18 mouse cellular contexts compared by ENCODE assay signal in the genomic region with DNA sequence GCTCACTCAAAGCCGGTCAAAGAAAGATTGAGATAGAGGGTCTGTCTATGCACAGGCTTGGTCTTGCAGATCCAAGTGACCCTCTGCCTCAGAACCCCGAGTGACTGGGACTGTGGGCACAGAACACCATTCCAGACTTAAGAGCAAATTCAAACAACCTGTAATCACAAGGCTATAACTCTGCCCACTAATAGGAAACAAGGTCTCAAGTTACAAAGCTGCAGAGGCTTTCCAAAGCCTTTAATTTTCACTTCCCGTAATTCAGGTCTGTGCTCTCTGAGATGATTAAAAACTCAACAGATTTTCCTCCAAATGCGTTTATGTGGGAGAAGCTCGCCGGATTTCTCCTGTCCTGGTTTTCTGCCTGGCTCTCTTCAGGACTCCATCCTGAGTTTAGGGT. TPM values are rescaled to one million over a fixed set of nuclear protein-coding genes. Genes with fewer than 3 reads are reported as not detected.
DNase-seq lines count a peak whose midpoint lies in the region; ATAC-seq and TF ChIP-seq lines count a peak whose summit lies in the region.
"Had no signal": no experiment of that assay in that cellular context is flagged by ENCODE, and none has a peak within 500 bp of the region (broad histone marks: within the 10 kb centered on the region; RNA-seq: fewer than 3 reads in every experiment).

No protein-coding gene starts in this region.

- no peaks in the 10 kb centered on the region for H3K9me3 ChIP-seq in lung, postnatal 0 days (ENCODE audit: low read length)
- H3K9me3 ChIP-seq: hindbrain, embryonic 10.5 days; midbrain, embryonic 13.5 days; neural tube, embryonic 13.5 days had no signal

- TF ChIP-seq CTCF in kidney, adult 2 months (conservative IDR thresholded peaks at IDR 0.05; ENCODE audit: insufficient read depth, insufficient read length, low read depth, low read length): no peak
- no peak for TF ChIP-seq CTCF in lung, postnatal 0 days (IDR thresholded peaks at IDR 0.05)

- no peak for ATAC-seq in lung, postnatal 0 days
- no peak for ATAC-seq in CD4-positive, CD25-positive, alpha-beta regulatory T cell, adult 4 months
- ATAC-seq: midbrain, embryonic 13.5 days had no signal

- no peaks in the 10 kb centered on the region for H3K79me2 ChIP-seq in myocyte (ENCODE audit: control insufficient read depth, insufficient read depth)

- TF ChIP-seq EP300 in lung, postnatal 0 days (IDR thresholded peaks at IDR 0.05): no peak

- no peak overlapping the region for H3K4me2 ChIP-seq in lung, postnatal 0 days (replicated peaks; ENCODE audit: low read depth, low read length)
- no peak overlapping the region for H3K4me2 ChIP-seq in myocyte (ENCODE audit: low read depth)
- H3K4me2 ChIP-seq: liver, embryonic 11.5 days; lung, embryonic 14.5 days; midbrain, embryonic 13.5 days; neural tube, embryonic 13.5 days had no signal

- no peak overlapping the region for H3K9ac ChIP-seq in lung, postnatal 0 days (replicated peaks; ENCODE audit: low read depth)
- H3K9ac ChIP-seq: lung, embryonic 14.5 days; midbrain, embryonic 13.5 days; neural tube, embryonic 13.5 days had no signal

- H3K4me1 ChIP-seq in kidney, adult 2 months (ENCODE audit: control insufficient read depth, insufficient read depth, low read length): peaks cover 22% of the 10 kb centered on the region; the same call in 1 of the 2 replicates
- no peaks in the 10 kb centered on the region for H3K4me1 ChIP-seq in lung, postnatal 0 days (ENCODE audit: insufficient read depth, low read depth, low read length)
- H3K4me1 ChIP-seq: hindbrain, embryonic 10.5 days; midbrain, embryonic 13.5 days; neural tube, embryonic 13.5 days had no signal

- H3K36me3 ChIP-seq in kidney, adult 2 months (ENCODE audit: control insufficient read depth, insufficient read depth, low read length): no peaks in the 10 kb centered on the region
- H3K36me3 ChIP-seq in lung, postnatal 0 days (ENCODE audit: insufficient read depth, low read length): no peaks in the 10 kb centered on the region
- H3K36me3 ChIP-seq in myocyte (ENCODE audit: control insufficient read depth, insufficient read depth): no peaks in the 10 kb centered on the region
- H3K36me3 ChIP-seq: hindbrain, embryonic 10.5 days; midbrain, embryonic 13.5 days; neural tube, embryonic 13.5 days had no signal

- no peak for DNase-seq in kidney, adult 2 months
- no peak for DNase-seq in kidney, postnatal 4 days
- DNase-seq in lung, postnatal 0 days (ENCODE audit: low spot score): no peak
- no peak for DNase-seq in lung, postnatal 14 days
- peak; percentile 49 for DNase-seq in hindlimb bud, embryonic 11.5 days (ENCODE audit: extremely low spot score, low read depth, low spot score)
- no peak for DNase-seq in adrenal gland, adult 18-20 months (ENCODE audit: low spot score in 2 of 2)
- DNase-seq: adrenal gland, adult 8-10 months; cerebellum, adult 8-10 months; gastrocnemius, adult 2 months; lung, embryonic 14.5 days; right cerebral cortex, adult 18-20 months; thymus, postnatal 14 days had no signal

- peak overlapping the region; percentile 63; the same call in 1 of the 2 replicates for H3K27ac ChIP-seq in kidney, adult 2 months (ENCODE audit: insufficient read depth, low read depth, low read length)
- H3K27ac ChIP-seq in lung, postnatal 0 days (ENCODE audit: low read length): peak overlapping the region; percentile 33; the same call in 1 of the 2 replicates
- H3K27ac ChIP-seq: gastrocnemius, adult 2 months; hindbrain, embryonic 10.5 days; midbrain, embryonic 13.5 days; neural tube, embryonic 13.5 days had no signal

- no peak for TF ChIP-seq POLR2A in kidney, adult 2 months (IDR thresholded peaks at IDR 0.05; ENCODE audit: low read depth, low read length)
- no peak for TF ChIP-seq POLR2A in myocyte (IDR thresholded peaks at IDR 0.05; ENCODE audit: insufficient read length, low read depth)

- H3K4me3 ChIP-seq in kidney, adult 2 months (ENCODE audit: insufficient read depth, low read depth, low read length): no peak overlapping the region
- H3K4me3 ChIP-seq in lung, postnatal 0 days (ENCODE audit: low read depth, low read length): no peak overlapping the region
- H3K4me3 ChIP-seq in myocyte: no peak overlapping the region
- H3K4me3 ChIP-seq: gastrocnemius, adult 2 months; hindbrain, embryonic 10.5 days; midbrain, embryonic 13.5 days; neural tube, embryonic 13.5 days had no signal

- H3ac ChIP-seq in myocyte (ENCODE audit: control insufficient read depth, insufficient read length): no peak overlapping the region

- WGBS in kidney, adult 2 months: 44% methylated on average over 6 of the region's 6 CpGs
- 44% methylated on average over 6 of the region's 6 CpGs for WGBS in lung, postnatal 0 days

- no peaks in the 10 kb centered on the region for H3K27me3 ChIP-seq in kidney, adult 2 months (replicated peaks; ENCODE audit: control insufficient read depth, insufficient read depth, low read length)
- H3K27me3 ChIP-seq in lung, postnatal 0 days (replicated peaks; ENCODE audit: insufficient read depth, low read length): no peaks in the 10 kb centered on the region
- H3K27me3 ChIP-seq in myocyte (ENCODE audit: control insufficient read depth, insufficient read depth, insufficient read length): no peaks in the 10 kb centered on the region
- H3K27me3 ChIP-seq: midbrain, embryonic 13.5 days; neural tube, embryonic 13.5 days had no signal

TF ChIP-seq in myocyte, 11 proteins besides CTCF, POLR2A, EP300 and RAD21:
- TF ChIP-seq POLR2AphosphoS2 (IDR thresholded peaks at IDR 0.05; ENCODE audit: insufficient read length, low read depth) (no peak), SRF (IDR thresholded peaks at IDR 0.05; ENCODE audit: control insufficient read depth, insufficient read length, low read depth) (no peak), USF1 (IDR thresholded peaks at IDR 0.05; ENCODE audit: low read depth) (no peak), MYOD1 (IDR thresholded peaks at IDR 0.05; ENCODE audit: control insufficient read depth in 1 of 3, insufficient read length in 2 of 3, low read depth in 2 of 3) (no peak), CEBPB (IDR thresholded peaks at IDR 0.05; ENCODE audit: insufficient read depth, poor library complexity, severe bottlenecking) (0 out of 2 replicates have a peak, but pooled peaks have one; percentile 18), REST (IDR thresholded peaks at IDR 0.05; ENCODE audit: insufficient read depth, insufficient read length) (no peak), TCF12 (IDR thresholded peaks at IDR 0.05; ENCODE audit: insufficient read depth, poor library complexity, severe bottlenecking) (no peak), TCF3 (IDR thresholded peaks at IDR 0.05; ENCODE audit: insufficient read length, low read depth) (no peak), MAX (IDR thresholded peaks at IDR 0.05; ENCODE audit: low read depth) (no peak)

RNA-seq across cellular contexts. Expression of gene Tmbim6, which starts 8.6 kb away (rescaled TPM):
- polyA plus RNA-seq in kidney, adult 2 months (2012; rRNA removed): 2,322 and 2,701 TPM in 2 replicates
- 669 and 693 TPM in 2 replicates for polyA plus RNA-seq in lung, postnatal 0 days (2015; fragmentation: Nextera tagmentation; extraction: Ambion mirVana)
- 691 TPM for polyA plus RNA-seq in myocyte (2012; fragmentation: generic; extraction: Trizol)
- 100 to 1,000 TPM; 536 to 790 TPM for total RNA-seq in adrenal gland, adult 18-20 months (2021)
- polyA plus RNA-seq in CD4-positive, CD25-positive, alpha-beta regulatory T cell, adult 4 months (2017; shearing (Covaris generic)): 1,000 to 10,000 TPM; 1,029 to 1,509 TPM

RNA-seq across cellular contexts. Expression of gene Fmnl3, which starts 13.8 kb away (rescaled TPM):
- polyA plus RNA-seq in kidney, adult 2 months (2012; rRNA removed): 26.8 and 26.9 TPM in 2 replicates
- polyA plus RNA-seq in lung, postnatal 0 days (2015; fragmentation: Nextera tagmentation; extraction: Ambion mirVana): 25.8 and 30.7 TPM in 2 replicates
- 62.6 TPM for polyA plus RNA-seq in myocyte (2012; fragmentation: generic; extraction: Trizol)
- 10 to 100 TPM; 15.5 to 17.2 TPM for total RNA-seq in adrenal gland, adult 18-20 months (2021)
- polyA plus RNA-seq in CD4-positive, CD25-positive, alpha-beta regulatory T cell, adult 4 months (2017; shearing (Covaris generic)): 10 to 100 TPM in 1 of 2 experiments, 1 to 10 TPM in 1; 7.7 to 16.0 TPM
